Mouse (Mus musculus) kidney, postnatal 4 days (tissue): ENCODE measurements around the gene Polr2l.

Source experiments
- DNase-seq, 2 experiments: peaks; one replicate each; pipeline ENCODE4 v3.0.0; 2021; ENCODE audit warnings: mixed read lengths in 2 of 2

Polr2l gene

GRCm38 (mm10) chr7:141467230-141468030, 7.5 kb downstream of the Polr2l start, which contains the start of gene Cd151:
Gene Cd151, plus strand, starts transcription at chr7:141467392.
- DNase-seq: peak; percentile 93 to 96

- DNase-seq: no peak
Observed at GRCm38 (mm10) chr7:141466607-141467148, 8.3 kb downstream of the Polr2l start.

- DNase-seq: peak in 1 of 2 experiments; percentile 24
Observed at GRCm38 (mm10) chr7:141466045-141466394, 8.9 kb downstream of the Polr2l start.

GRCm38 (mm10) chr7:141465388-141466044, 9.4 kb downstream of the Polr2l start:
- peak in 1 of 2 experiments; percentile 45 for DNase-seq

GRCm38 (mm10) chr7:141464603-141465201, 10.2 kb downstream of the Polr2l start:
- DNase-seq: peak; percentile 71 to 83

GRCm38 (mm10) chr7:141463824-141464602, 10.9 kb downstream of the Polr2l start:
- peak; percentile 65 to 76 for DNase-seq

GRCm38 (mm10) chr7:141462333-141462821, 12.6 kb downstream of the Polr2l start:
- DNase-seq: peak; percentile 53 to 69

- peak; percentile 61 to 71 for DNase-seq
Observed at GRCm38 (mm10) chr7:141461521-141462332, 13.2 kb downstream of the Polr2l start.

- DNase-seq: no peak
Observed at GRCm38 (mm10) chr7:141460391-141461113, 14.4 kb downstream of the Polr2l start, which contains the start of gene Cracr2b. Gene Cracr2b, plus strand, starts transcription at chr7:141461094.

GRCm38 (mm10) chr7:141460001-141460390, 14.9 kb downstream of the Polr2l start:
- DNase-seq: peak; percentile 52 to 60

GRCm38 (mm10) chr7:141459301-141459711, 15.6 kb downstream of the Polr2l start:
- no peak for DNase-seq

- DNase-seq: no peak
Observed at GRCm38 (mm10) chr7:141458661-141459060, 16.3 kb downstream of the Polr2l start.

GRCm38 (mm10) chr7:141457986-141458660, 16.8 kb downstream of the Polr2l start:
- DNase-seq: peak; percentile 74 to 80

GRCm38 (mm10) chr7:141457236-141457635, 17.7 kb downstream of the Polr2l start:
- no peak for DNase-seq

GRCm38 (mm10) chr7:141456739-141457138, 18.2 kb downstream of the Polr2l start:
- DNase-seq: no peak

- peak; percentile 74 to 84 for DNase-seq
Observed at GRCm38 (mm10) chr7:141455610-141456314, 19.2 kb downstream of the Polr2l start.

- peak; percentile 98 to 99 for DNase-seq
Observed at GRCm38 (mm10) chr7:141454967-141455551, 19.9 kb downstream of the Polr2l start, which contains the start of gene Pnpla2. Gene Pnpla2, plus strand, starts transcription at chr7:141455198.

- DNase-seq: no peak
Observed at GRCm38 (mm10) chr7:141453636-141454035, 21.3 kb downstream of the Polr2l start.

- no peak for DNase-seq
Observed at GRCm38 (mm10) chr7:141451928-141452327, 23.0 kb downstream of the Polr2l start.
